ENCODE assay signal across 42 mouse cellular contexts in genomic region chr12:103978294-103978693, GRCm38 (mm10). TPM values are rescaled to one million over a fixed set of nuclear protein-coding genes. Genes with fewer than 3 reads are reported as not detected.
"Had no signal": no experiment of that assay in that cellular context is flagged by ENCODE, and none has a peak within 500 bp of the region (broad histone marks: within the 10 kb centered on the region; RNA-seq: fewer than 3 reads in every experiment).

No protein-coding gene starts in this region.

- DNase-seq: liver, embryonic 13.5 days; lung, adult 18-20 months; lung, adult 2 months; lung, postnatal 4 days had no signal

- H3K4me2 ChIP-seq: limb, embryonic 12.5 days; limb, embryonic 13.5 days; limb, embryonic 15.5 days; liver, embryonic 11.5 days; liver, embryonic 12.5 days; liver, embryonic 13.5 days; liver, embryonic 15.5 days; lung, embryonic 14.5 days; lung, embryonic 15.5 days; midbrain, embryonic 11.5 days; midbrain, embryonic 12.5 days; midbrain, embryonic 13.5 days; midbrain, embryonic 15.5 days; neural tube, embryonic 12.5 days; neural tube, embryonic 13.5 days had no signal

- H3K4me1 ChIP-seq: limb, embryonic 12.5 days; limb, embryonic 13.5 days; limb, embryonic 15.5 days; liver, embryonic 12.5 days; liver, embryonic 13.5 days; liver, embryonic 15.5 days; lung, embryonic 15.5 days; megakaryocyte, embryonic 14.5 days; midbrain, embryonic 10.5 days; midbrain, embryonic 12.5 days; midbrain, embryonic 13.5 days; midbrain, embryonic 15.5 days; neural tube, embryonic 12.5 days; neural tube, embryonic 13.5 days had no signal

- ATAC-seq: liver, embryonic 12.5 days; lung, postnatal 0 days; midbrain, embryonic 13.5 days; midbrain, embryonic 15.5 days; midbrain, embryonic 16.5 days had no signal

- H3K27ac ChIP-seq: limb, embryonic 10.5 days; limb, embryonic 12.5 days; limb, embryonic 13.5 days; limb, embryonic 15.5 days; liver, embryonic 12.5 days; liver, embryonic 13.5 days; liver, embryonic 14.5 days; liver, embryonic 15.5 days; lung, embryonic 15.5 days; macrophage; midbrain, embryonic 10.5 days; midbrain, embryonic 12.5 days; midbrain, embryonic 13.5 days; midbrain, embryonic 15.5 days; neural tube, embryonic 12.5 days; neural tube, embryonic 13.5 days had no signal

- H3K4me3 ChIP-seq: limb, embryonic 10.5 days; limb, embryonic 12.5 days; limb, embryonic 13.5 days; limb, embryonic 15.5 days; liver, embryonic 12.5 days; liver, embryonic 13.5 days; liver, embryonic 15.5 days; lung, embryonic 15.5 days; megakaryocyte, embryonic 14.5 days; midbrain, embryonic 10.5 days; midbrain, embryonic 12.5 days; midbrain, embryonic 13.5 days; midbrain, embryonic 15.5 days; myocyte; neural tube, embryonic 12.5 days; neural tube, embryonic 13.5 days had no signal

- H3K9me3 ChIP-seq: limb, embryonic 10.5 days; limb, embryonic 12.5 days; limb, embryonic 13.5 days; limb, embryonic 15.5 days; liver, embryonic 12.5 days; liver, embryonic 13.5 days; liver, embryonic 15.5 days; lung, embryonic 15.5 days; megakaryocyte, embryonic 14.5 days; midbrain, embryonic 10.5 days; midbrain, embryonic 12.5 days; midbrain, embryonic 13.5 days; midbrain, embryonic 15.5 days; neural tube, embryonic 12.5 days; neural tube, embryonic 13.5 days had no signal

- H3K27me3 ChIP-seq: limb, embryonic 12.5 days; limb, embryonic 13.5 days; limb, embryonic 15.5 days; liver, embryonic 12.5 days; liver, embryonic 13.5 days; liver, embryonic 15.5 days; lung, embryonic 15.5 days; megakaryocyte, embryonic 14.5 days; midbrain, embryonic 12.5 days; midbrain, embryonic 13.5 days; midbrain, embryonic 15.5 days; neural tube, embryonic 12.5 days; neural tube, embryonic 13.5 days had no signal

- H3K36me3 ChIP-seq: limb, embryonic 10.5 days; limb, embryonic 12.5 days; limb, embryonic 13.5 days; limb, embryonic 15.5 days; liver, embryonic 12.5 days; liver, embryonic 13.5 days; liver, embryonic 15.5 days; lung, embryonic 15.5 days; midbrain, embryonic 10.5 days; midbrain, embryonic 12.5 days; midbrain, embryonic 13.5 days; midbrain, embryonic 15.5 days; neural tube, embryonic 12.5 days; neural tube, embryonic 13.5 days had no signal

- H3K9ac ChIP-seq: limb, embryonic 12.5 days; limb, embryonic 13.5 days; limb, embryonic 15.5 days; liver, embryonic 12.5 days; liver, embryonic 13.5 days; liver, embryonic 14.5 days; liver, embryonic 15.5 days; liver, postnatal 0 days; lung, embryonic 14.5 days; lung, embryonic 15.5 days; midbrain, embryonic 12.5 days; midbrain, embryonic 13.5 days; midbrain, embryonic 15.5 days; neural tube, embryonic 12.5 days; neural tube, embryonic 13.5 days had no signal

RNA-seq across cellular contexts. Expression of gene Serpina11, which starts 11.5 kb away (rescaled TPM):
- total RNA-seq: left cerebral cortex, postnatal 14 days; left cerebral cortex, postnatal 25 days; left cerebral cortex, postnatal 36 days; left cerebral cortex, postnatal 4 days; megakaryocyte progenitor cell, adult 5-6 weeks; megakaryocyte-erythroid progenitor cell, adult 5-6 weeks; midbrain, postnatal 0 days had no signal
- polyA plus RNA-seq: limb, embryonic 10.5 days; limb, embryonic 11.5 days; limb, embryonic 12.5 days; limb, embryonic 13.5 days; limb, embryonic 14.5 days; limb, embryonic 15.5 days; lung, adult 2 months; lung, embryonic 14.5 days; lung, embryonic 15.5 days; lung, embryonic 16.5 days; lung, postnatal 0 days; macrophage; midbrain, embryonic 10.5 days; midbrain, embryonic 11.5 days; midbrain, embryonic 12.5 days; midbrain, embryonic 13.5 days; midbrain, embryonic 14.5 days; midbrain, embryonic 15.5 days; midbrain, embryonic 16.5 days; midbrain, postnatal 0 days; neural tube, embryonic 11.5 days; neural tube, embryonic 12.5 days; neural tube, embryonic 13.5 days had no signal

RNA-seq across cellular contexts. Expression of gene Serpina1e, which starts 19.5 kb away (rescaled TPM):
- total RNA-seq: left cerebral cortex, postnatal 14 days; left cerebral cortex, postnatal 25 days; left cerebral cortex, postnatal 36 days; left cerebral cortex, postnatal 4 days; megakaryocyte progenitor cell, adult 5-6 weeks; megakaryocyte, adult 5-6 weeks; megakaryocyte-erythroid progenitor cell, adult 5-6 weeks; midbrain, postnatal 0 days; monocyte, adult 5-6 weeks had no signal
- polyA plus RNA-seq: limb, embryonic 10.5 days; limb, embryonic 11.5 days; limb, embryonic 12.5 days; limb, embryonic 13.5 days; macrophage; midbrain, embryonic 10.5 days; midbrain, embryonic 11.5 days; midbrain, embryonic 12.5 days; midbrain, embryonic 14.5 days; midbrain, embryonic 15.5 days; midbrain, embryonic 16.5 days; midbrain, postnatal 0 days; neural tube, embryonic 11.5 days; neural tube, embryonic 12.5 days; neural tube, embryonic 13.5 days had no signal

RNA-seq across cellular contexts. Expression of gene Serpina9, which starts 35.3 kb away (rescaled TPM):
- total RNA-seq: megakaryocyte progenitor cell, adult 5-6 weeks; megakaryocyte, adult 5-6 weeks; megakaryocyte-erythroid progenitor cell, adult 5-6 weeks; midbrain, postnatal 0 days; monocyte, adult 5-6 weeks had no signal
- polyA plus RNA-seq: limb, embryonic 10.5 days; limb, embryonic 11.5 days; limb, embryonic 12.5 days; limb, embryonic 13.5 days; liver, embryonic 11.5 days; liver, embryonic 12.5 days; liver, embryonic 13.5 days; liver, embryonic 14.5 days; liver, embryonic 15.5 days; liver, embryonic 16.5 days; lung, embryonic 14.5 days; macrophage; midbrain, embryonic 10.5 days; midbrain, embryonic 11.5 days; midbrain, embryonic 13.5 days; midbrain, embryonic 14.5 days; midbrain, embryonic 15.5 days; midbrain, embryonic 16.5 days; neural tube, embryonic 11.5 days; neural tube, embryonic 12.5 days; neural tube, embryonic 13.5 days had no signal
